ENCODE assay signal across 8 mouse cellular contexts in genomic region chr17:42782156-42782757, GRCm38 (mm10). TPM values are rescaled to one million over a fixed set of nuclear protein-coding genes. Genes with fewer than 3 reads are reported as not detected.
DNase-seq lines count a peak whose midpoint lies in the region; ATAC-seq and TF ChIP-seq lines count a peak whose summit lies in the region.

No protein-coding gene starts in this region.

- no peak overlapping the region for H3K4me2 ChIP-seq in heart, embryonic 12.5 days
- H3K4me2 ChIP-seq in intestine, embryonic 15.5 days (replicated peaks): no peak overlapping the region

- no peaks in the 10 kb centered on the region for H3K27me3 ChIP-seq in heart, adult 2 months (ENCODE audit: control insufficient read depth, insufficient read depth, low read length)
- H3K27me3 ChIP-seq in heart, embryonic 12.5 days (replicated peaks): no peaks in the 10 kb centered on the region
- no peaks in the 10 kb centered on the region for H3K27me3 ChIP-seq in intestine, embryonic 15.5 days (replicated peaks)

- no peak for ATAC-seq in heart, embryonic 12.5 days (ENCODE audit: insufficient number of reproducible peaks, low FRiP score)
- ATAC-seq in intestine, embryonic 15.5 days: peak; percentile 75
- ATAC-seq in megakaryocyte-erythroid progenitor cell, adult 5-6 weeks (replicated peaks; ENCODE audit: low FRiP score, low TSS enrichment, poor library complexity, severe bottlenecking): peak; percentile 96

- WGBS in heart, adult 2 months: 55% methylated on average over 7 of the region's 7 CpGs
- WGBS in heart, embryonic 12.5 days: 52% methylated on average over 7 of the region's 7 CpGs
- WGBS in intestine, embryonic 15.5 days: 52% methylated on average over 7 of the region's 7 CpGs

- peak; percentile 84 for TF ChIP-seq CTCF in heart, adult 2 months (IDR thresholded peaks at IDR 0.05)

- H3K4me1 ChIP-seq in heart, adult 2 months (ENCODE audit: control insufficient read depth, insufficient read depth, low read length): no peaks in the 10 kb centered on the region
- H3K4me1 ChIP-seq in heart, embryonic 12.5 days (replicated peaks): no peaks in the 10 kb centered on the region
- no peaks in the 10 kb centered on the region for H3K4me1 ChIP-seq in intestine, embryonic 15.5 days (replicated peaks)

- no peaks in the 10 kb centered on the region for H3K79me2 ChIP-seq in heart, adult 2 months (replicated peaks; ENCODE audit: control insufficient read depth, insufficient read depth, low read length)

- H3K9ac ChIP-seq in heart, adult 2 months (ENCODE audit: low read depth, low read length): no peak overlapping the region
- H3K9ac ChIP-seq in heart, embryonic 12.5 days: no peak overlapping the region
- H3K9ac ChIP-seq in intestine, embryonic 15.5 days: no peak overlapping the region

- TF ChIP-seq EP300 in heart, adult 2 months (IDR thresholded peaks at IDR 0.05; ENCODE audit: insufficient read depth, low read depth, low read length): 0 out of 2 replicates have a peak, but pooled peaks have one; percentile 26

- H3K4me3 ChIP-seq in heart, adult 2 months: no peak overlapping the region
- H3K4me3 ChIP-seq in heart, embryonic 12.5 days: no peak overlapping the region
- no peak overlapping the region for H3K4me3 ChIP-seq in intestine, embryonic 15.5 days (replicated peaks)

- peak; percentile 51 to 60 for DNase-seq in heart, adult 2 months
- peak; percentile 64 to 79 for DNase-seq in cerebellum, postnatal 25 days
- peak; percentile 74 to 86 for DNase-seq in frontal cortex, postnatal 36 days (ENCODE audit: low spot score in 2 of 2)
- peak; percentile 36 to 88 for DNase-seq in left cerebral cortex, adult 9 months (ENCODE audit: low spot score in 2 of 2)
- DNase-seq in right cerebral cortex, postnatal 36 days (ENCODE audit: low spot score in 2 of 2): peak; percentile 48 to 69

- no peaks in the 10 kb centered on the region for H3K36me3 ChIP-seq in heart, adult 2 months (ENCODE audit: control insufficient read depth, insufficient read depth, low read length)
- peaks cover 6% of the 10 kb centered on the region; the same call in 1 of the 2 replicates for H3K36me3 ChIP-seq in heart, embryonic 12.5 days
- no peaks in the 10 kb centered on the region for H3K36me3 ChIP-seq in intestine, embryonic 15.5 days

- TF ChIP-seq POLR2A in heart, adult 2 months (IDR thresholded peaks at IDR 0.05; ENCODE audit: insufficient read depth, low read depth, low read length): no peak

- intact Hi-C loops in heart, adult 2 months (cut with DNase I): loop anchor here (1.0 kb wide), 1 partner anchor 169 kb away; no protein-coding TSS in a partner anchor

- no peaks in the 10 kb centered on the region for H3K9me3 ChIP-seq in heart, embryonic 12.5 days (replicated peaks)
- H3K9me3 ChIP-seq in intestine, embryonic 15.5 days: no peaks in the 10 kb centered on the region

- H3K27ac ChIP-seq in heart, adult 2 months: no peak overlapping the region
- H3K27ac ChIP-seq in heart, embryonic 12.5 days (ENCODE audit: poor library complexity, severe bottlenecking): no peak overlapping the region
- H3K27ac ChIP-seq in intestine, embryonic 15.5 days: no peak overlapping the region

RNA-seq across cellular contexts. Expression of gene Adgrf2, which starts 40.3 kb away (rescaled TPM):
- total RNA-seq in heart, adult 2 months (2021): under 1 TPM in 1 of 2 experiments, not detected in 1; 0.10 TPM
- 0.06 and 0.23 TPM in 2 replicates for polyA plus RNA-seq in heart, adult 2 months (2012; rRNA removed)
- polyA plus RNA-seq in heart, embryonic 12.5 days (2016; fragmentation: Nextera tagmentation; extraction: Ambion mirVana): 0.11 and 0.18 TPM in 2 replicates
- not detected in 2 replicates for polyA plus RNA-seq in intestine, embryonic 15.5 days (2015; fragmentation: Nextera tagmentation; extraction: Ambion mirVana)
- not detected in 2 replicates for total RNA-seq in megakaryocyte-erythroid progenitor cell, adult 5-6 weeks (2014; fragmentation: Nextera tagmentation)
- total RNA-seq in megakaryocyte-erythroid progenitor cell, adult 5-6 weeks (2017): not detected in 2 replicates
